Mouse (Mus musculus) cerebellum, adult 2 months (tissue): ENCODE data around the gene Fam47e. TPM values are rescaled to one million over a fixed set of nuclear protein-coding genes. Genes with fewer than 3 reads are reported as not detected.

Source experiments
- DNase-seq, 2 experiments: peaks; one replicate each; pipeline ENCODE4 v3.0.0; 2021
- H3K27ac ChIP-seq: fragments of 200-500 bp; 2 replicates; pipeline ENCODE4 v1.5.1; 2012; ENCODE audit warnings: low read length, control low read depth, inconsistent platforms; ENCODE audit not compliant: insufficient read depth
- H3K27me3 ChIP-seq: fragments of 200-500 bp; 2 replicates; pipeline ENCODE4 v1.6.1; 2012; ENCODE audit warnings: inconsistent platforms, mild to moderate bottlenecking, low read length, moderate library complexity; ENCODE audit not compliant: control insufficient read depth, insufficient read depth
- H3K4me1 ChIP-seq: fragments of 200-500 bp; 2 replicates; pipeline ENCODE4 v1.6.1; 2011; ENCODE audit warnings: low read length; ENCODE audit not compliant: control insufficient read depth, insufficient read depth
- H3K4me3 ChIP-seq: fragments of 200-500 bp; replicated peaks from 2 replicates; pipeline ENCODE3; 2011; ENCODE audit warnings: mild to moderate bottlenecking, low read depth, low read length, control low read depth; ENCODE audit not compliant: insufficient read depth
- CTCF ChIP-seq: fragments of 200-500 bp; IDR thresholded peaks from 2 replicates; pipeline ENCODE4 v1.5.1; 2011; ENCODE audit warnings: low read depth, mild to moderate bottlenecking, control low read depth, low read length, moderate library complexity, borderline replicate concordance; ENCODE audit not compliant: insufficient read depth
- POLR2A ChIP-seq: fragments of 200-500 bp; IDR thresholded peaks from 2 replicates; pipeline ENCODE4 v1.6.1; 2011; ENCODE audit warnings: low read length, control low read depth, borderline replicate concordance; ENCODE audit not compliant: insufficient read depth
- WGBS: fragments of 180-500 bp; shearing (Covaris S2); methylation state at CpG from one replicate; pipeline ENCODE4 v1.1.7; 2018; 5-methylcytosine and 5-hydroxymethylcytosine counted together
- polyA plus RNA-seq: library from polyadenylated mRNA; depleted of rRNA; stranded (reverse); fragments of >200 nt; gene quantifications from 2 replicates; pipeline ENCODE4 v1.2.3, GENCODE M21; 2012

Gene Fam47e
- polyA plus RNA-seq, 1 experiment: 0.31 TPM

DNA sequence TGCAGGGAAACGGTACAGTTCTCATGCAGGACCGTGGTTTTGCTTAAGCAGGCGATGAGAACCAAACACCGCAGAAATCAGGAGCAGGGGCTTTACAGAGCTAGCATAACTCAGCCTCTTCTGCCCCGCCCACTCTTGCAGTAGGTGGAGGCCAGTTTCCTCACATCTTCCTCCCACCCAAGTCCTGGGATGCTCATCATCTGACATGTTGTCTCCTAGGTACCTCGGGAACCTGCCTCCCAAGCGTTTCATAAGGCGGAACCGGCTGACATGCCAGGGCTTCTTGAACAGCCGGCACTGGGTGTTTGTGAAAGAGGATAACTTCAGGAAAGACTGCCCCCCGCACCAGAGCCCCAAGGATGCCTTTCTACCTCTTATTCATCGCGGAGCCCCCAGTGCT is 7.1 kb downstream of the Fam47e start:
- H3K27ac ChIP-seq: no peak overlapping the region
- H3K4me3 ChIP-seq: no peak overlapping the region
- H3K4me1 ChIP-seq: no peaks in the 10 kb centered on the region
- DNase-seq: no peak
- no peaks in the 10 kb centered on the region for H3K27me3 ChIP-seq
- no peak for TF ChIP-seq POLR2A
- 70% methylated on average over 13 of the region's 13 CpGs for WGBS

DNA sequence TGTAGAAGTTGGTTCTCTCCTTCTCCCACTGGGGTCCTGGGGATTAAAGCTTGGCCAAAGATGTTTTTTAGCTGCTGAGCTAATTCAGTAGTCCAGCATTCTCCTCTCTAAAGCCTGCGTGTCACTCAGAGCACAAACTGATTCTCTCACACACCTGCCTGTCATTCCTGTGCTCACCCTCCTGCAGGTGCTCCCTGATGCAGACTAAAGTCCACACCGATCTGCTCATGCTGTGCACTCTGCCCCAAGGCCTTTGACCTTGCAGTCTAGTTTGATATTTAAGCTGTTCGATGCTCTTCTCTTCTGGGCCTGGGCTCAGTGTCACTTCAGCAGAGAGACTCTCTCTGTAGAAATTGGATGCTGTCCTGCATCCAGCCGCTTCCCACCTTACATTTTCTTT is 16.4 kb downstream of the Fam47e start:
- 88% methylated on average over 4 of the region's 4 CpGs for WGBS
- H3K27me3 ChIP-seq: no peaks in the 10 kb centered on the region
- H3K4me3 ChIP-seq: no peak overlapping the region
- H3K4me1 ChIP-seq: no peaks in the 10 kb centered on the region
- no peak for DNase-seq
- no peak overlapping the region for H3K27ac ChIP-seq
- TF ChIP-seq POLR2A: no peak
- TF ChIP-seq CTCF: no peak

GRCm38 (mm10) chr5:92579559-92579958 is 24.7 kb downstream of the Fam47e start:
- H3K4me3 ChIP-seq: no peak overlapping the region
- no peaks in the 10 kb centered on the region for H3K27me3 ChIP-seq
- no peak overlapping the region for H3K27ac ChIP-seq
- DNase-seq: no peak
- TF ChIP-seq POLR2A: no peak
- no peak for TF ChIP-seq CTCF
- 90% methylated on average over 14 of the region's 14 CpGs for WGBS
- H3K4me1 ChIP-seq: no peaks in the 10 kb centered on the region

DNA sequence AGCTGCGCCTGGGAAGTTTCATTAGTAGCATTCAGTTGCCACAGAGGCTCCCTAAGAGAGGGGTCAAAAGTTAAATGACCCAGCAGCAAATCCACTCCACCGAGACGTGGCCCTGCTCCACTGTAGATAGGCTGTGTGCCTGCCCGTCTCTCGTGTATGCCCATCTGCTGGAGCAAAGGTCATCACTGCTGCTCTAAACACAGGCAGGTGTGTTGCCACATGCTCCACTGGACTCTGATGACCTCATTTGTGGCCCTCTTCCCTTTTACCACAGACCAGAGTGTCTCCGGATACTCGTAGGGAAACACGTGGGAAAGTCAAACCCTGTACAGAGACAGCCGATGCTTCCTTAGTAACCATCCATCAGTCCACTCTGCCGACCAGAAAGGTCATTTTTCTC is 31.1 kb downstream of the Fam47e start:
- no peaks in the 10 kb centered on the region for H3K4me1 ChIP-seq

DNA sequence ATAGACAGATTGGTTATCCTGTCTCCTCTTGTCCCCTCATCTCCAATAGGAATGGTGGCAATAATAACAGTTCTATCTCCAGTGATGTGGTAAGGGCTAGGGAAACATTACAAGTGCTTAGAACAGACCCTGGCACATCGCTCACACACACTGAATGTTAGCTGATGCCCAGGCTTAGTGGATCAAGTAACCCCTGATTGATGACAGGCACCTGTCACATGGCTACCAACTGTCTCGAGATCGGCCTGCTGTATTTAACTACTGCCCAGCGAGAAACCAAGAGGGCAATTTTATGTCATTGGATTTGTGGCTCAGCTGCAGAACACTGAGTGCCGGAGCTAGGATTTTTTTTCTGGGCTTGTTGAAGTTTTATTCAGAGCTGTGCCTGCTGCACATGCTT is 40.2 kb downstream of the Fam47e start:
- Histone ChIP-seq H3K4me3 (no peak overlapping the region), H3K27me3 (no peaks in the 10 kb centered on the region), H3K27ac (no peak overlapping the region), H3K4me1 (no peaks in the 10 kb centered on the region)
- 86% methylated on average over 5 of the region's 5 CpGs for WGBS
- TF ChIP-seq POLR2A (no peak), CTCF (no peak)
- DNase-seq: no peak

More for the DNA sequence above, 31.1 kb downstream of the Fam47e start:
- TF ChIP-seq CTCF (no peak), POLR2A (no peak)
- DNase-seq: no peak
- H3K4me3 ChIP-seq: no peak overlapping the region
- no peaks in the 10 kb centered on the region for H3K27me3 ChIP-seq
- no peak overlapping the region for H3K27ac ChIP-seq
- 56% methylated on average over 10 of the region's 10 CpGs for WGBS

GRCm38 (mm10) chr5:92596865-92597264 is 42.0 kb downstream of the Fam47e start:
- H3K27me3 ChIP-seq: no peaks in the 10 kb centered on the region
- TF ChIP-seq CTCF (no peak), POLR2A (no peak)
- no peak overlapping the region for H3K27ac ChIP-seq
- H3K4me1 ChIP-seq: no peaks in the 10 kb centered on the region
- DNase-seq: no peak
- no peak overlapping the region for H3K4me3 ChIP-seq
- WGBS: 83% methylated on average over 8 of the region's 8 CpGs

GRCm38 (mm10) chr5:92599030-92599429 is 44.2 kb downstream of the Fam47e start:
- Histone ChIP-seq H3K4me1 (no peaks in the 10 kb centered on the region), H3K27ac (no peak overlapping the region), H3K4me3 (no peak overlapping the region), H3K27me3 (peaks cover 3% of the 10 kb centered on the region; the same call in 1 of the 2 replicates)
- 65% methylated on average over 10 of the region's 10 CpGs for WGBS
- TF ChIP-seq POLR2A (no peak), CTCF (no peak)
- DNase-seq: peak; percentile 11 to 18

DNA sequence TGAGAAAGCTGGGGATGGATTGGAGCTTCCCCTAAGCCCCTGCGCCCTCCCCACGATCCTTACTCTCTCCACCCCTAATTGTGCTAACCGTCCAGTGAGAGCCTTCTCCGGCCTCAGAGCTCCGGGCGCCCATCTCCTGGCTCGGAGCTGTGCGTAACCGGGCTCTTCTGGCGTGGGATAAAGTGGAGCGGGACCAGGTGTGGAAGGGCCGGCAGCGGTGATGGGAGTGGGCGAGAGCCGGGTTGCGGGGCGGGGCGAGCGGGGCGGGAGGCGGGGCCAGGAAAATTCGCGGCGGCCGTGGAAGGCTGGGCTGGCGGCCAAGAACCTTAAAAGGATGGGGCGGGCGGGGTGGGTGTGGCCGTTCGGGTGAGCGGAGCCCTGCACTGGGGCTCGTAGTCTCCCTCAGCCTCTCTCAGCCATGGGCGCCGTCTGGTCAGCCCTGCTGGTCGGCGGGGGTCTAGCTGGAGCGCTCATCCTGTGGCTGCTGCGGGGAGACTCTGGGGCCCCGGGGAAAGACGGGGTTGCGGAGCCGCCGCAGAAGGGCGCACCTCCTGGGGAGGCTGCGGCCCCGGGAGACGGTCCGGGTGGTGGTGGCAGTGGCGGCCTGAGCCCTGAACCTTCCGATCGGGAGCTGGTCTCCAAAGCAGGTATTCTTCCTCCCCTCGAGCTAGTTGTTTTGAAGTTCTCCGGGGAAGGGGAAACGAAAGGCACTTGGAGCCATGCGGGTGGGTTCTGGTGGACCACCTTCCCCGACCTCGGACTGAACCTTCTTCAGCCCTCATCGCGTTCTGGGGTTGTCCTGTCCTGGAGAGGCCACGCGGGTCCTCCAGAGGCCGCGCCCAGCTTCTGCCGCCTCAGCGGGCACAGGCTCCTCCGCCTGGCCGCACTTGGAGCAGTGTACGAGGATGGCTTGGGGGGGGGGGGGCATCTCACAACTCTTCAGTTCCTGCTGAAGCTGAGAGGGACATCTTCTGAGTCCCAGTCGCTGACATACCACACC is 48.1 kb downstream of the Fam47e start, which contains the start of gene Stbd1:
Gene Stbd1 (plus strand): TSS at position 351 of the 1,000 bp plus-strand sequence.
- TF ChIP-seq POLR2A (no peak), CTCF (no peak)
- WGBS: under 1% methylated on average over 69 of the region's 69 CpGs
- no peak within 1 kb of the TSS for H3K27ac ChIP-seq

More for the DNA sequence above, 48.1 kb downstream of the Fam47e start, which contains the start of gene Stbd1:
- Histone ChIP-seq H3K4me3 (peak within 1 kb of the TSS; percentile 49), H3K27me3 (peaks cover 3% of the 10 kb centered on the region; the same call in 1 of the 2 replicates), H3K4me1 (no peaks in the 10 kb centered on the region; the same call in 1 of the 2 replicates)
- peak in 1 of 2 experiments; percentile 12 for DNase-seq
